Mouse (Mus musculus) mammary gland, adult 2 months (tissue): ENCODE data around the gene Tlr4. TPM values are rescaled to one million over a fixed set of nuclear protein-coding genes. Genes with fewer than 3 reads are reported as not detected.

Source experiments
- polyA plus RNA-seq: library from polyadenylated mRNA; depleted of rRNA; stranded (reverse); fragments of >200 nt; gene quantifications from 2 replicates; pipeline ENCODE4 v1.2.3, GENCODE M21; 2012; ENCODE audit warnings: low replicate concordance; rRNA removed

Tlr4 gene
- 1.4 and 4.6 TPM in 2 replicates for polyA plus RNA-seq

GRCm38 (mm10) chr4:66827463-66828162 is at the start of gene Tlr4:
Gene Tlr4 (plus strand): TSS chr4:66827584.

